Mouse (Mus musculus): ENCODE data around the gene Ift57. TPM values are rescaled to one million over a fixed set of nuclear protein-coding genes. Genes with fewer than 3 reads are reported as not detected.
A peak's percentile ranks its signal among the peaks of the same experiment; 100 is the strongest.

Gene Ift57
- polyA plus RNA-seq, 1 experiment from 2014 or later, result 38.9 TPM

DNA sequence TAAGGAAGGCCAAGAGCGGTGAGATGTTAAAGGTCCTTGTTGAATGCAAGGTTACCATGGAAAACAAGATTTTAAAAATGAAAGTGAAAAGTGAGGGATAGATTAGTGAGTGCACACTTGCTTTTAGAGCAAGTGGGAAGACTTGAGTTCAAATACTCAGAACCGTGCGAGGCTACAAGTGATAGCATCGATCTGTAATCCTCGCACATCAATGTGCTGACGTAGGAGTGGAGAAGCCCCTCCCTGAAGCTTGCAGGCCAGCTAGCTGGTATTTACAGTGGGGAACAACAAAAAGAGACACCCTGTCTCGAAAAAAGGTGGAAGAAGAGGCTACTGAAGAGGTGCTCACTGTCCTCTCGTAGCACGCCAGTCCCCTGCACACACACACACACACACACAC is 94.6 kb downstream of the Ift57 start:
- no peak overlapping the region for H3K27ac ChIP-seq (ENCODE audit: low read depth, low read length)
- no peak for ATAC-seq (ENCODE audit: low read depth)
- no peaks in the 10 kb centered on the region for H3K9me3 ChIP-seq (ENCODE audit: control insufficient read depth, low read length)
- H3K36me3 ChIP-seq (ENCODE audit: control insufficient read depth, insufficient read depth, low read length), result no peaks in the 10 kb centered on the region
- H3K4me1 ChIP-seq (ENCODE audit: control insufficient read depth, insufficient read depth, low read length), result no peaks in the 10 kb centered on the region
- WGBS, result 88% methylated on average over 9 of the region's 9 CpGs
- H3K4me3 ChIP-seq (ENCODE audit: low read depth, low read length), result no peak overlapping the region
- H3K27me3 ChIP-seq (ENCODE audit: control insufficient read depth, insufficient read depth, low read length), result no peaks in the 10 kb centered on the region
- H3K4me2 ChIP-seq (ENCODE audit: low read depth, low read length), result no peak overlapping the region
- H3K9ac ChIP-seq (replicated peaks; ENCODE audit: low read depth, low read length), result no peak overlapping the region

GRCm38 (mm10) chr16:49796271-49796670 is 97.2 kb downstream of the Ift57 start:
- Histone ChIP-seq H3K27ac (ENCODE audit: low read depth, low read length) (no peak overlapping the region), H3K9me3 (ENCODE audit: control insufficient read depth, low read length) (no peaks in the 10 kb centered on the region), H3K36me3 (ENCODE audit: control insufficient read depth, insufficient read depth, low read length) (no peaks in the 10 kb centered on the region), H3K9ac (replicated peaks; ENCODE audit: low read depth, low read length) (no peak overlapping the region), H3K4me3 (ENCODE audit: low read depth, low read length) (no peak overlapping the region), H3K27me3 (ENCODE audit: control insufficient read depth, insufficient read depth, low read length) (no peaks in the 10 kb centered on the region), H3K4me1 (ENCODE audit: control insufficient read depth, insufficient read depth, low read length) (no peaks in the 10 kb centered on the region), H3K4me2 (ENCODE audit: low read depth, low read length) (no peak overlapping the region)
- WGBS, result 91% methylated on average over 2 of the region's 2 CpGs
- ATAC-seq (ENCODE audit: low read depth), result no peak

GRCm38 (mm10) chr16:49796954-49797353 is 97.9 kb downstream of the Ift57 start:
- Histone ChIP-seq H3K9ac (replicated peaks; ENCODE audit: low read depth, low read length) (no peak overlapping the region), H3K36me3 (ENCODE audit: control insufficient read depth, insufficient read depth, low read length) (no peaks in the 10 kb centered on the region), H3K4me1 (ENCODE audit: control insufficient read depth, insufficient read depth, low read length) (no peaks in the 10 kb centered on the region), H3K27me3 (ENCODE audit: control insufficient read depth, insufficient read depth, low read length) (no peaks in the 10 kb centered on the region), H3K27ac (ENCODE audit: low read depth, low read length) (no peak overlapping the region), H3K4me2 (ENCODE audit: low read depth, low read length) (no peak overlapping the region), H3K4me3 (ENCODE audit: low read depth, low read length) (no peak overlapping the region), H3K9me3 (ENCODE audit: control insufficient read depth, low read length) (no peaks in the 10 kb centered on the region)
- WGBS, result 91% methylated on average over 2 of the region's 2 CpGs
- ATAC-seq (ENCODE audit: low read depth), result no peak

- H3K4me1 ChIP-seq (ENCODE audit: control insufficient read depth, insufficient read depth, low read length), result peaks cover 8% of the 10 kb centered on the region
- H3K9me3 ChIP-seq (ENCODE audit: control insufficient read depth, low read length), result no peaks in the 10 kb centered on the region
- no peaks in the 10 kb centered on the region for H3K36me3 ChIP-seq (ENCODE audit: control insufficient read depth, insufficient read depth, low read length)
- no peak overlapping the region for H3K4me2 ChIP-seq (ENCODE audit: low read depth, low read length)
- ATAC-seq (ENCODE audit: low read depth), result no peak
- no peak overlapping the region for H3K27ac ChIP-seq (ENCODE audit: low read depth, low read length)
- H3K9ac ChIP-seq (replicated peaks; ENCODE audit: low read depth, low read length), result no peak overlapping the region
- WGBS, result 89% methylated on average over 6 of the region's 6 CpGs
- no peak overlapping the region for H3K4me3 ChIP-seq (ENCODE audit: low read depth, low read length)
- no peaks in the 10 kb centered on the region for H3K27me3 ChIP-seq (ENCODE audit: control insufficient read depth, insufficient read depth, low read length)
These were observed 99.8 kb downstream of the Ift57 start for GRCm38 (mm10) chr16:49798790-49799189.

- H3K36me3 ChIP-seq (ENCODE audit: control insufficient read depth, insufficient read depth, low read length), result no peaks in the 10 kb centered on the region
- 83% methylated on average over 10 of the region's 10 CpGs for WGBS
- H3K4me1 ChIP-seq (ENCODE audit: control insufficient read depth, insufficient read depth, low read length), result peaks cover 10% of the 10 kb centered on the region
- no peak within 1 kb of the TSS for H3K4me3 ChIP-seq (ENCODE audit: low read depth, low read length)
- no peak within 1 kb of the TSS for H3K27ac ChIP-seq (ENCODE audit: low read depth, low read length)
- H3K4me2 ChIP-seq (ENCODE audit: low read depth, low read length), result no peak within 1 kb of the TSS
- H3K9me3 ChIP-seq (ENCODE audit: control insufficient read depth, low read length), result no peaks in the 10 kb centered on the region
- H3K9ac ChIP-seq (replicated peaks; ENCODE audit: low read depth, low read length), result no peak within 1 kb of the TSS
- H3K27me3 ChIP-seq (ENCODE audit: control insufficient read depth, insufficient read depth, low read length), result no peaks in the 10 kb centered on the region
- no peak for ATAC-seq (ENCODE audit: low read depth)
These were observed 100.8 kb downstream of the Ift57 start, which contains the start of gene Cd47 for GRCm38 (mm10) chr16:49799597-49800561. Cd47 (plus strand) TSS chr16:49800533.

DNA sequence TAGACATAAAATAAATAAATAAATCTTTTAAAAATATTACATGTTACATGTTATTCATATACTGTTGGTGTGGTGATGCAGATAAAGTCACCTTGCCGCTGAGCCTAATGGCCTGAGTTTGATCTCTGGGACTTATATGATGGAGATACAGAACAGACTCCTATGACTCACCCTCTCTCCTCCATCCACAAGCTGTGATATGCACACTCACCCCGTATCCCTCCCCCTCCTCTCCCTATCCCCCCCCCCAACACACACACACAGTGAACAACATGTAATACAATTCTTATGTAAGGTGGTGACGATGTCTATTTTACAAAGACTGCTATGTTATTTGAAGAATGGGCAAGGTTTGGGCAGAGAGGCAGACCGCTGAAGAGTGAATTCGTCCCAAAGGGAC is 102.0 kb downstream of the Ift57 start:
- H3K36me3 ChIP-seq (ENCODE audit: control insufficient read depth, insufficient read depth, low read length), result no peaks in the 10 kb centered on the region
- no peaks in the 10 kb centered on the region for H3K9me3 ChIP-seq (ENCODE audit: control insufficient read depth, low read length)
- no peak overlapping the region for H3K27ac ChIP-seq (ENCODE audit: low read depth, low read length)
- H3K9ac ChIP-seq (replicated peaks; ENCODE audit: low read depth, low read length), result no peak overlapping the region
- 87% methylated on average over 5 of the region's 5 CpGs for WGBS
- H3K4me3 ChIP-seq (ENCODE audit: low read depth, low read length), result no peak overlapping the region
- H3K4me1 ChIP-seq (ENCODE audit: control insufficient read depth, insufficient read depth, low read length), result peaks cover 10% of the 10 kb centered on the region
- no peak overlapping the region for H3K4me2 ChIP-seq (ENCODE audit: low read depth, low read length)
- H3K27me3 ChIP-seq (ENCODE audit: control insufficient read depth, insufficient read depth, low read length), result no peaks in the 10 kb centered on the region
- no peak for ATAC-seq (ENCODE audit: low read depth)

DNA sequence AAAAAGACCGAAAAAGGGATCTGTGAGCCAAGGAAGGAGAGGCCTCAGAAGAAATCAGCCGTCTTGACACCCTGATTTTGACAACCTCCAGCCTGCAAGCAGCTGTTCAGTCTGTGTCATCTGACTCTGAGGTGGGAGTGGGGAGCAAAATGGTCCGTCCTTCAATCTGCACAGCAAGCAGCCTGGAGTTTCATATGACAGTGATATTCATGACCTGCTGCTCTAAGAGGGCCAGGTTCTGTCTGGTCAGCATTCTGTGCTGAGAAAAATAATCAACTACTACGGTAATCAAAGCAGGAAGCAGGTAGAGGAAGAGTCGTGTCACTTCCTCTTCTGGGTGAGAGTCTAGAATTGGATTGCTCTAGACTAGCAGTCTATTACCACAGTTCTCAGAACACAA is 102.4 kb downstream of the Ift57 start:
- no peaks in the 10 kb centered on the region for H3K9me3 ChIP-seq (ENCODE audit: control insufficient read depth, low read length)
- H3K4me2 ChIP-seq (ENCODE audit: low read depth, low read length), result no peak overlapping the region
- no peak overlapping the region for H3K9ac ChIP-seq (replicated peaks; ENCODE audit: low read depth, low read length)
- peaks cover 10% of the 10 kb centered on the region for H3K4me1 ChIP-seq (ENCODE audit: control insufficient read depth, insufficient read depth, low read length)
- H3K36me3 ChIP-seq (ENCODE audit: control insufficient read depth, insufficient read depth, low read length), result no peaks in the 10 kb centered on the region
- ATAC-seq (ENCODE audit: low read depth), result no peak
- no peak overlapping the region for H3K4me3 ChIP-seq (ENCODE audit: low read depth, low read length)
- H3K27me3 ChIP-seq (ENCODE audit: control insufficient read depth, insufficient read depth, low read length), result no peaks in the 10 kb centered on the region
- 69% methylated on average over 5 of the region's 5 CpGs for WGBS
- H3K27ac ChIP-seq (ENCODE audit: low read depth, low read length), result no peak overlapping the region

- ATAC-seq (ENCODE audit: low read depth), result peak; percentile 60; the same call in 1 of the 2 replicates
- Histone ChIP-seq H3K9me3 (ENCODE audit: control insufficient read depth, low read length) (no peaks in the 10 kb centered on the region), H3K9ac (replicated peaks; ENCODE audit: low read depth, low read length) (no peak overlapping the region), H3K4me3 (ENCODE audit: low read depth, low read length) (no peak overlapping the region), H3K4me1 (ENCODE audit: control insufficient read depth, insufficient read depth, low read length) (peaks cover 10% of the 10 kb centered on the region), H3K4me2 (ENCODE audit: low read depth, low read length) (no peak overlapping the region), H3K36me3 (ENCODE audit: control insufficient read depth, insufficient read depth, low read length) (no peaks in the 10 kb centered on the region), H3K27ac (ENCODE audit: low read depth, low read length) (no peak overlapping the region), H3K27me3 (ENCODE audit: control insufficient read depth, insufficient read depth, low read length) (no peaks in the 10 kb centered on the region)
- WGBS, result 27% methylated on average over 2 of the region's 2 CpGs
These were observed 104.0 kb downstream of the Ift57 start for GRCm38 (mm10) chr16:49802993-49803392.

- peak overlapping the region; percentile 18; the same call in 1 of the 2 replicates for H3K27ac ChIP-seq (ENCODE audit: low read depth, low read length)
- H3K9me3 ChIP-seq (ENCODE audit: control insufficient read depth, low read length), result no peaks in the 10 kb centered on the region
- peak; percentile 68 for ATAC-seq (ENCODE audit: low read depth)
- H3K36me3 ChIP-seq (ENCODE audit: control insufficient read depth, insufficient read depth, low read length), result no peaks in the 10 kb centered on the region
- 1% methylated on average over 12 of the region's 12 CpGs for WGBS
- H3K4me2 ChIP-seq (ENCODE audit: low read depth, low read length), result peak overlapping the region; percentile 65
- H3K4me1 ChIP-seq (ENCODE audit: control insufficient read depth, insufficient read depth, low read length), result peaks cover 10% of the 10 kb centered on the region
- peak overlapping the region; percentile 8; the same call in 1 of the 2 replicates for H3K4me3 ChIP-seq (ENCODE audit: low read depth, low read length)
- no peaks in the 10 kb centered on the region for H3K27me3 ChIP-seq (ENCODE audit: control insufficient read depth, insufficient read depth, low read length)
- H3K9ac ChIP-seq (replicated peaks; ENCODE audit: low read depth, low read length), result peak overlapping the region; percentile 41; the same call in 1 of the 2 replicates
These were observed 105.0 kb downstream of the Ift57 start for GRCm38 (mm10) chr16:49803932-49804461.
